Mouse (Mus musculus): ENCODE results near the gene Ccsap.

GRCm38 (mm10) chr8:123805209-123805717 is 54.7 kb downstream of the Ccsap start:
- no peak for TF ChIP-seq CTCF (IDR thresholded peaks at IDR 0.05; ENCODE audit: control insufficient read depth, insufficient read depth, insufficient read length)
- no peak for TF ChIP-seq USF1 (IDR thresholded peaks at IDR 0.05; ENCODE audit: low read depth)
- TF ChIP-seq MYOD1 (IDR thresholded peaks at IDR 0.05; ENCODE audit: control insufficient read depth, insufficient read length, low read depth) = no peak
- TF ChIP-seq FOSL1 (IDR thresholded peaks at IDR 0.05; ENCODE audit: insufficient read depth, low read length, poor library complexity, severe bottlenecking) = no peak
